Mouse (Mus musculus) intestine, embryonic 14.5 days (tissue): ENCODE measurements around the gene Nrip1. TPM values are rescaled to one million over a fixed set of nuclear protein-coding genes. Genes with fewer than 3 reads are reported as not detected.

Experiments used
- ATAC-seq: fragments of 200-750 bp; cut with Nextera tagmentation; replicated peaks from 2 replicates; pipeline ENCODE4 v1.8.0; 2017; ENCODE audit warnings: low read depth, moderate number of reproducible peaks, moderate TSS enrichment, moderate library complexity; ENCODE audit not compliant: low FRiP score, low TSS enrichment
- DNase-seq: peaks from one replicate; pipeline ENCODE4 v3.0.0-alpha.2; 2018; ENCODE audit warnings: low spot score
- H3K27ac ChIP-seq: fragments of 300-500 bp; sonication (generic); 2 replicates; pipeline ENCODE4 v1.5.1; 2014; ENCODE audit warnings: low read depth, mild to moderate bottlenecking, control low read depth
- H3K27me3 ChIP-seq: fragments of 300-500 bp; sonication (generic); replicated peaks from 2 replicates; pipeline ENCODE4 v1.6.1; 2014; ENCODE audit warnings: low read length, control low read depth; ENCODE audit not compliant: control insufficient read depth, insufficient read depth
- H3K36me3 ChIP-seq: fragments of 300-500 bp; sonication (generic); 2 replicates; pipeline ENCODE4 v1.6.1; 2014; ENCODE audit warnings: low read length, control low read depth; ENCODE audit not compliant: control insufficient read depth, insufficient read depth
- H3K4me1 ChIP-seq: fragments of 300-500 bp; sonication (generic); replicated peaks from 2 replicates; pipeline ENCODE4 v1.6.1; 2014; ENCODE audit warnings: low read length, control low read depth, mixed read lengths; ENCODE audit not compliant: control insufficient read depth, insufficient read depth
- H3K4me2 ChIP-seq: fragments of 300-500 bp; sonication (generic); 2 replicates; pipeline ENCODE4 v1.6.1; 2014; ENCODE audit warnings: low read length
- H3K4me3 ChIP-seq: fragments of 300-500 bp; sonication (generic); 2 replicates; pipeline ENCODE4 v1.5.1; 2014; ENCODE audit warnings: low read depth, low read length, control low read depth, mixed read lengths
- H3K9ac ChIP-seq: fragments of 300-500 bp; sonication (generic); 2 replicates; pipeline ENCODE4 v1.6.1; 2014; ENCODE audit warnings: mild to moderate bottlenecking, low read length
- H3K9me3 ChIP-seq: fragments of 300-500 bp; sonication (generic); 2 replicates; pipeline ENCODE4 v1.6.1; 2016; ENCODE audit warnings: low read length, control low read depth; ENCODE audit not compliant: control insufficient read depth
- WGBS: fragments of 180-500 bp; shearing (Covaris S2); extraction: QIAGEN DNeasy Blood & Tissue Kit; methylation state at CpG from one replicate; pipeline ENCODE4 v1.1.7; 2014; 5-methylcytosine and 5-hydroxymethylcytosine counted together
- polyA plus RNA-seq: library from polyadenylated mRNA; unstranded; fragments of >200 nt; fragmentation: Nextera tagmentation; extraction: Ambion mirVana; gene quantifications from 2 replicates; pipeline ENCODE4 v1.2.1, GENCODE M21; 2014

Gene Nrip1
- polyA plus RNA-seq, 1 experiment from 2014 or later: 37.1 TPM

DNA sequence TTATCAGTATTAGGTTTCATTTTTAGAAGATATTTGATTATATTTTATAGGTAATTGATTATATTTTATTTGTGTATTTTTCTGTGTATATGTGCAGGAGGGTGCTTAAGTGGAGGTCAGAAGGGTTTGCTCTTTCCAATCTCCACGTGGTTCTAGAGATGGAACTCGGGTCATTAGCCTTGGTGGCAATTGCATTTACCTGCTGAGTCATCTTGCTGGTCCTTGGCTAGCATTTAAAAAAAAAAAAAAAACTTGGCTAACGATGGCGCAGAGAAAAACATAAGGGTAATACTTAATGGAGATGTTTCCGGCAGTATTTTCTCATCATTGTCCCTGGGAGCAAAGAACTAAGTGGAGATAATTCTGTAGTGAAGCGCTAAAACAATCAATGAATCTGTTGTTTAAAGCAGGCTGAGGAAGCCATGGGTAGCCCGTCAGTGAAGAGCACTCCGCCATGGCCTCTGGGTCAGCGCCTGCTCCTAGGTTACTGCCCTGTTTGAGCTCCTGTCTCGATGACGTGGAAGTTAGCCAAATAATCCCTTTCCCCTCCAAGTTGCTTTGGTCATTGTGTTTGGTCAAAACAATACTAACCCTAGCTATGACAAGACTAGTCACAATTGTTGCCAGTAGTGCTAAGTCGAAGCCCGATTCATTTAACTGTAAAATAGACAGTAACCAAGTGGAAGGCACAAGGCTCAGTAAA is 25.8 kb downstream of the Nrip1 start:
- Histone ChIP-seq H3K27me3 (no peaks in the 10 kb centered on the region), H3K9ac (no peak overlapping the region), H3K4me1 (no peaks in the 10 kb centered on the region), H3K9me3 (peaks cover 6% of the 10 kb centered on the region), H3K4me3 (no peak overlapping the region), H3K4me2 (no peak overlapping the region), H3K36me3 (peaks cover 28% of the 10 kb centered on the region), H3K27ac (no peak overlapping the region)
- DNase-seq: no peak
- no peak for ATAC-seq
- 87% methylated on average over 13 of the region's 13 CpGs for WGBS

GRCm38 (mm10) chr16:76346371-76346770 is 27.3 kb downstream of the Nrip1 start:
- H3K4me2 ChIP-seq: no peak overlapping the region
- ATAC-seq (no peak), DNase-seq (no peak)
- whole genome bisulfite sequencing: 92% methylated on average over 7 of the region's 7 CpGs
- H3K36me3 ChIP-seq: peaks cover 28% of the 10 kb centered on the region
- H3K27ac ChIP-seq: no peak overlapping the region
- no peaks in the 10 kb centered on the region for H3K4me1 ChIP-seq
- H3K9me3 ChIP-seq: peaks cover 6% of the 10 kb centered on the region
- no peak overlapping the region for H3K9ac ChIP-seq
- H3K4me3 ChIP-seq: no peak overlapping the region
- no peaks in the 10 kb centered on the region for H3K27me3 ChIP-seq

DNA sequence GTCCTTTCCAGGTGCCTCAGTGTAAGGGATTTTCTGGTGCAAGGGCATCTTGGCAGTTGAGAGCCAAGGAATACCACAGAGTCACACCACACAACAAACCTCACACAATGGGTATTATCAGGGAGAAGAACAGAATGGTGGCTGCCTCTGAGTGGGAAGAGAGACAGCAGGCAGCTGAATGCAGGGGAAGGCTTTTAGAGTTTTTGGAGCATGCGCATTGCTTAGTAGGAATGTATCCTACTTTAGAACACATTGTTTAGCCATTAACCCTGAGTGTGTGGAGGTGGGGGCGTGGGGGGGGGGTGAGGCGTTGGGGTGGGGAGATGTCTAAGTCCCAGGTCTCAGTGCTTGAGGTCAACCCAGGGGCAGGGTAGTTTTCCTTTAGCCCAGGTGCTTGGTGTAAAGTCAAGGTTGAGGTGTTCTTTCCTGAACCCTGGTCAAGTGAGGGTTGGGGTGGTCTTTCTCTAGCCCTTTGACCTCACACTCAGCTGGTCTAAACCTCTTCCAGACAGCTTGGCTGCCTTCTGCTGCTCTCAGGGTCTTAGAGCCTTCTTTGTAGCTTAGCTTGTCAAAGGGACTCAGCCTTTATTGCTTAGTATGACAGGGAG is 28.8 kb downstream of the Nrip1 start:
- no peak for DNase-seq
- WGBS: 82% methylated on average over 3 of the region's 3 CpGs
- H3K27me3 ChIP-seq: no peaks in the 10 kb centered on the region
- ATAC-seq: no peak
- H3K4me2 ChIP-seq: no peak overlapping the region
- no peak overlapping the region for H3K9ac ChIP-seq
- no peak overlapping the region for H3K27ac ChIP-seq
- peaks cover 16% of the 10 kb centered on the region for H3K36me3 ChIP-seq
- H3K4me3 ChIP-seq: no peak overlapping the region
- H3K4me1 ChIP-seq: no peaks in the 10 kb centered on the region
- H3K9me3 ChIP-seq: peaks cover 6% of the 10 kb centered on the region

- no peaks in the 10 kb centered on the region for H3K4me1 ChIP-seq
- WGBS: 97% methylated on average over 2 of the region's 2 CpGs
- peaks cover 6% of the 10 kb centered on the region for H3K9me3 ChIP-seq
- H3K4me3 ChIP-seq: no peak overlapping the region
- DNase-seq (no peak), ATAC-seq (no peak)
- H3K9ac ChIP-seq: no peak overlapping the region
- H3K27me3 ChIP-seq: no peaks in the 10 kb centered on the region
- no peak overlapping the region for H3K27ac ChIP-seq
- H3K36me3 ChIP-seq: peaks cover 8% of the 10 kb centered on the region
- H3K4me2 ChIP-seq: no peak overlapping the region
Observed at GRCm38 (mm10) chr16:76344030-76344429, 29.6 kb downstream of the Nrip1 start.

- WGBS: 78% methylated on average over 8 of the region's 8 CpGs
- ATAC-seq (no peak), DNase-seq (no peak)
- Histone ChIP-seq H3K9ac (no peak overlapping the region), H3K36me3 (peaks cover 3% of the 10 kb centered on the region; the same call in 1 of the 2 replicates), H3K9me3 (peaks cover 7% of the 10 kb centered on the region), H3K4me1 (no peaks in the 10 kb centered on the region), H3K4me2 (no peak overlapping the region), H3K27me3 (no peaks in the 10 kb centered on the region), H3K27ac (no peak overlapping the region), H3K4me3 (no peak overlapping the region)
Observed at GRCm38 (mm10) chr16:76341636-76342035, 32.0 kb downstream of the Nrip1 start.

GRCm38 (mm10) chr16:76339256-76339655 is 34.4 kb downstream of the Nrip1 start:
- H3K4me3 ChIP-seq: no peak overlapping the region
- H3K9ac ChIP-seq: no peak overlapping the region
- ATAC-seq: no peak
- no peak overlapping the region for H3K27ac ChIP-seq
- DNase-seq: no peak
- no peaks in the 10 kb centered on the region for H3K36me3 ChIP-seq
- H3K9me3 ChIP-seq: peaks cover 10% of the 10 kb centered on the region
- WGBS: 82% methylated on average over 10 of the region's 10 CpGs
- H3K27me3 ChIP-seq: no peaks in the 10 kb centered on the region
- H3K4me2 ChIP-seq: no peak overlapping the region
- no peaks in the 10 kb centered on the region for H3K4me1 ChIP-seq

DNA sequence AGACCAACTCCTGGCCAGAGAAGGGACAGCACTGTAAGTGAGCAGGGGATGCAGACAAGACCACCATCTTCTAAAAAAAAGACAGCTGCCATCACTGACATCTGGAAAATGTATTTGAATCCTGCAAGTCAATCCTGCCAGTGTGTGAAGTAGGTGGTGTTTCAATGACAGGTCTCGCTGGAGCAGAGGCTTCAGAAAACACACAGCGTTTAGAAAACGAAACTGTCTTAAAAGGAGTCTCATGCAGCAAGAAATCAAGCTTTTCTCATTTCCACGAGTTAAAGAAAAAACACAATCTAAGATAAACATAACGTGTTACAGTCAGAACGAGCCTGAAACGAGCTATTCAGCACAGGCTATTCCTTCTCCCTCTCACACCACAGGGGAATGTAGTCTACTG is 36.3 kb downstream of the Nrip1 start:
- WGBS: 86% methylated on average over 7 of the region's 7 CpGs
- Histone ChIP-seq H3K27me3 (no peaks in the 10 kb centered on the region), H3K4me2 (no peak overlapping the region), H3K4me3 (no peak overlapping the region), H3K4me1 (no peaks in the 10 kb centered on the region), H3K36me3 (no peaks in the 10 kb centered on the region), H3K27ac (no peak overlapping the region), H3K9ac (no peak overlapping the region), H3K9me3 (peaks cover 5% of the 10 kb centered on the region; the same call in 1 of the 2 replicates)
- ATAC-seq: no peak
- no peak for DNase-seq

DNA sequence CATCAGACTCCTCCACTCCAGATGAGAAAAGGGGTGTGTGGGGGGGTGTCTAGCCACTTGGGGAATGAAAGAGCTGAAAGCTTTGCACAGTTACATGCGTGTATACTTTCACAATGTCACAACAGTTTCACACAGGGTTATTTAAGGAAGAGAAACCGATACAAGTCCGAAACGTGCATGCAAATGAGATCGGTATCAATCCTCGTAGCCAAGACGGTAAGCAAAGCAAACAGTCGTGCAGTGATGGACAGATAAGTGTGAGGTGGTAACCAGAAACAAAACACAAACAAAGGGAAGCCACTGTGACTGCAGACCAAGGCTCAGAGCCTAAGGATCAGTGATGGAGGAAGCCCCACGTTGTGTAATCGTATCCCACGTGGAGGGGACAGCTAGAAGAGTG is 36.7 kb downstream of the Nrip1 start:
- no peak overlapping the region for H3K4me2 ChIP-seq
- WGBS: 96% methylated on average over 11 of the region's 11 CpGs
- ATAC-seq (no peak), DNase-seq (no peak)
- H3K27me3 ChIP-seq: no peaks in the 10 kb centered on the region
- H3K4me1 ChIP-seq: no peaks in the 10 kb centered on the region
- H3K9ac ChIP-seq: no peak overlapping the region
- H3K9me3 ChIP-seq: peaks cover 5% of the 10 kb centered on the region; the same call in 1 of the 2 replicates
- H3K36me3 ChIP-seq: no peaks in the 10 kb centered on the region
- H3K4me3 ChIP-seq: no peak overlapping the region
- H3K27ac ChIP-seq: no peak overlapping the region

DNA sequence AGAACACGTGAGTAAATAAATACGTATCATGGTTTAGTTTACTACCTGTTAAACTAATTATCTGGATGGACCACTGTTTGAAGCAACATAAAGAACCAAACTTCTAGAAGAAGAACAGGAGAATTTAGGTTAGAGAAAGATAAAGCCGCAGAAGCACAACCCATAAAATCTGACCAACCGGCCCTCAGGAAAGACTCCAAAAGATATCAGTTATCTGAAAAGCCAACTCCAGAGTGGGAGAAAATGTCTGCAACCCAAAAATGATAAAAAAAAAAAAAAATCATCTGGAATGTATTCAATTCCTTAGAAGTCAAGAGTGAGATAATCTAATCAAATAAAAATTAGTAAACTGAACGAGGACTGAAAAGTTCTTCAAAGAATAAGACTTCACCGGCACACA is 37.7 kb downstream of the Nrip1 start:
- Histone ChIP-seq H3K4me2 (no peak overlapping the region), H3K27me3 (no peaks in the 10 kb centered on the region), H3K27ac (no peak overlapping the region), H3K9ac (no peak overlapping the region), H3K9me3 (peaks cover 5% of the 10 kb centered on the region; the same call in 1 of the 2 replicates), H3K4me1 (no peaks in the 10 kb centered on the region), H3K36me3 (no peaks in the 10 kb centered on the region), H3K4me3 (no peak overlapping the region)
- WGBS: 94% methylated on average over 6 of the region's 6 CpGs
- no peak for DNase-seq
- no peak for ATAC-seq
